ENCODE assay signal across 9 mouse cellular contexts in genomic region chr15:78405098-78405497, GRCm38 (mm10). TPM values are rescaled to one million over a fixed set of nuclear protein-coding genes. Genes with fewer than 3 reads are reported as not detected.
A peak's percentile ranks its signal among the peaks of the same experiment; 100 is the strongest.
DNase-seq lines count a peak whose midpoint lies in the region; ATAC-seq and TF ChIP-seq lines count a peak whose summit lies in the region.
"Had no signal": no experiment of that assay in that cellular context is flagged by ENCODE, and none has a peak within 500 bp of the region (broad histone marks: within the 10 kb centered on the region; RNA-seq: fewer than 3 reads in every experiment).

No protein-coding gene starts in this region.

- H3K4me1 ChIP-seq in kidney, embryonic 15.5 days = peaks cover 63% of the 10 kb centered on the region
- H3K4me1 ChIP-seq in cortical plate, adult 2 months (ENCODE audit: control insufficient read depth, insufficient read depth, low read length) = peaks cover 6% of the 10 kb centered on the region
- peaks cover 70% of the 10 kb centered on the region for H3K4me1 ChIP-seq in hindbrain, embryonic 13.5 days (replicated peaks)
- H3K4me1 ChIP-seq in midbrain, embryonic 14.5 days (ENCODE audit: control insufficient read depth, insufficient read depth, low read length) = peaks cover 15% of the 10 kb centered on the region; the same call in 1 of the 2 replicates

- no peak for DNase-seq in kidney, postnatal 14 days
- no peak for DNase-seq in midbrain, embryonic 14.5 days
- DNase-seq in adrenal gland, postnatal 36 days = no peak
- DNase-seq in T-cell, adult 2 months (ENCODE audit: low spot score) = no peak
- DNase-seq in gastrocnemius, postnatal 25 days = no peak

- 43% methylated on average over 11 of the region's 11 CpGs for WGBS in kidney, embryonic 15.5 days
- 55% methylated on average over 11 of the region's 11 CpGs for WGBS in hindbrain, embryonic 13.5 days
- WGBS in midbrain, embryonic 14.5 days = 54% methylated on average over 11 of the region's 11 CpGs

- H3K9me3 ChIP-seq in kidney, embryonic 15.5 days (replicated peaks) = no peaks in the 10 kb centered on the region
- H3K9me3 ChIP-seq in hindbrain, embryonic 13.5 days = no peaks in the 10 kb centered on the region
- no peaks in the 10 kb centered on the region for H3K9me3 ChIP-seq in midbrain, embryonic 14.5 days (ENCODE audit: control insufficient read depth, low read length)

- H3K9ac ChIP-seq in kidney, embryonic 15.5 days = peak overlapping the region; percentile 66
- peak overlapping the region; percentile 82 for H3K9ac ChIP-seq in hindbrain, embryonic 13.5 days
- peak overlapping the region; percentile 75; the same call in 1 of the 2 replicates for H3K9ac ChIP-seq in midbrain, embryonic 14.5 days (replicated peaks; ENCODE audit: low read length)

- no peak for TF ChIP-seq CTCF in cortical plate, adult 2 months (IDR thresholded peaks at IDR 0.05; ENCODE audit: extremely low read depth, insufficient read depth, low read length)

- H3K27ac ChIP-seq in kidney, embryonic 15.5 days = peak overlapping the region; percentile 99; the same call in 1 of the 2 replicates
- H3K27ac ChIP-seq in cortical plate, adult 2 months (ENCODE audit: insufficient read depth, low read length) = peak overlapping the region; percentile 11; the same call in 1 of the 2 replicates
- peak overlapping the region; percentile 92; the same call in 1 of the 2 replicates for H3K27ac ChIP-seq in hindbrain, embryonic 13.5 days
- no peak overlapping the region for H3K27ac ChIP-seq in midbrain, embryonic 14.5 days (replicated peaks; ENCODE audit: low read depth, low read length)

- H3K4me2 ChIP-seq in kidney, embryonic 15.5 days = peak overlapping the region; percentile 86
- H3K4me2 ChIP-seq in hindbrain, embryonic 13.5 days = peak overlapping the region; percentile 95
- peak overlapping the region; percentile 96 for H3K4me2 ChIP-seq in midbrain, embryonic 14.5 days (ENCODE audit: low read length)

- no peaks in the 10 kb centered on the region for H3K36me3 ChIP-seq in kidney, embryonic 15.5 days
- H3K36me3 ChIP-seq in hindbrain, embryonic 13.5 days = no peaks in the 10 kb centered on the region
- H3K36me3 ChIP-seq in midbrain, embryonic 14.5 days (ENCODE audit: control insufficient read depth, insufficient read depth, low read length) = no peaks in the 10 kb centered on the region

- H3K27me3 ChIP-seq in kidney, embryonic 15.5 days = peaks cover 24% of the 10 kb centered on the region
- peaks cover 26% of the 10 kb centered on the region for H3K27me3 ChIP-seq in hindbrain, embryonic 13.5 days
- H3K27me3 ChIP-seq in midbrain, embryonic 14.5 days (ENCODE audit: control insufficient read depth, insufficient read depth, low read length) = peaks cover 20% of the 10 kb centered on the region

- TF ChIP-seq POLR2A in cortical plate, adult 2 months (IDR thresholded peaks at IDR 0.05; ENCODE audit: extremely low read depth, insufficient read depth, low read length) = no peak

- peak overlapping the region; percentile 63 for H3K4me3 ChIP-seq in kidney, embryonic 15.5 days (replicated peaks)
- peak overlapping the region; percentile 68 for H3K4me3 ChIP-seq in cortical plate, adult 2 months (ENCODE audit: insufficient read depth, low read length)
- peak overlapping the region; percentile 63 for H3K4me3 ChIP-seq in hindbrain, embryonic 13.5 days
- H3K4me3 ChIP-seq in midbrain, embryonic 14.5 days (replicated peaks; ENCODE audit: low read depth, low read length) = peak overlapping the region; percentile 58

- no peak for ATAC-seq in kidney, embryonic 15.5 days (replicated peaks; ENCODE audit: low FRiP score)
- ATAC-seq in hindbrain, embryonic 13.5 days (ENCODE audit: low FRiP score) = no peak
- ATAC-seq in midbrain, embryonic 14.5 days (ENCODE audit: low FRiP score, low TSS enrichment) = no peak

RNA-seq across cellular contexts. Expression of gene Tst, which starts 0.6 kb away (rescaled TPM):
- polyA plus RNA-seq in kidney, embryonic 15.5 days (2015; fragmentation: Nextera tagmentation; extraction: Ambion mirVana) = 44.3 and 52.1 TPM in 2 replicates
- polyA plus RNA-seq in cortical plate, adult 2 months (2012; rRNA removed) = 65.7 and 67.6 TPM in 2 replicates
- polyA plus RNA-seq in hindbrain, embryonic 13.5 days (2015; fragmentation: Nextera tagmentation; extraction: Ambion mirVana) = 10.7 and 17.0 TPM in 2 replicates
- 11.8 and 15.2 TPM in 2 replicates for polyA plus RNA-seq in midbrain, embryonic 14.5 days (2014; fragmentation: Nextera tagmentation; extraction: Ambion mirVana)
- 100 to 1,000 TPM; 276 to 330 TPM for total RNA-seq in adrenal gland, postnatal 36 days (2021)
- total RNA-seq in gastrocnemius, postnatal 25 days (2021) = 10 to 100 TPM; 18.4 to 26.5 TPM

RNA-seq across cellular contexts. Expression of gene Mpst, which starts 1.1 kb away (rescaled TPM):
- polyA plus RNA-seq in kidney, embryonic 15.5 days (2015; fragmentation: Nextera tagmentation; extraction: Ambion mirVana) = 3.3 and 4.1 TPM in 2 replicates
- polyA plus RNA-seq in cortical plate, adult 2 months (2012; rRNA removed) = 66.7 and 72.9 TPM in 2 replicates
- polyA plus RNA-seq in hindbrain, embryonic 13.5 days (2015; fragmentation: Nextera tagmentation; extraction: Ambion mirVana) = 2.2 and 3.1 TPM in 2 replicates
- polyA plus RNA-seq in midbrain, embryonic 14.5 days (2014; fragmentation: Nextera tagmentation; extraction: Ambion mirVana) = 4.7 and 6.6 TPM in 2 replicates
- 10 to 100 TPM; 38.8 to 57.7 TPM for total RNA-seq in adrenal gland, postnatal 36 days (2021)
- total RNA-seq in gastrocnemius, postnatal 25 days (2021) = 10 to 100 TPM; 55.7 to 56.8 TPM

RNA-seq across cellular contexts. Expression of gene Tex33, which starts 9.4 kb away (rescaled TPM):
- not detected in 2 replicates for polyA plus RNA-seq in kidney, embryonic 15.5 days (2015; fragmentation: Nextera tagmentation; extraction: Ambion mirVana)
- polyA plus RNA-seq in cortical plate, adult 2 months (2012; rRNA removed) = not detected in 2 replicates
- not detected in 2 replicates for polyA plus RNA-seq in hindbrain, embryonic 13.5 days (2015; fragmentation: Nextera tagmentation; extraction: Ambion mirVana)
- polyA plus RNA-seq in midbrain, embryonic 14.5 days (2014; fragmentation: Nextera tagmentation; extraction: Ambion mirVana) = not detected in 2 replicates
- not detected for total RNA-seq in adrenal gland, postnatal 36 days (2021)
- total RNA-seq in gastrocnemius, postnatal 25 days (2021) = not detected
- total RNA-seq: gastrocnemius, adult 8-10 months had no signal

RNA-seq across cellular contexts. Expression of gene Kctd17, which starts 23.3 kb away (rescaled TPM):
- polyA plus RNA-seq in kidney, embryonic 15.5 days (2015; fragmentation: Nextera tagmentation; extraction: Ambion mirVana) = 40.0 and 45.8 TPM in 2 replicates
- polyA plus RNA-seq in cortical plate, adult 2 months (2012; rRNA removed) = 489 and 526 TPM in 2 replicates
- polyA plus RNA-seq in hindbrain, embryonic 13.5 days (2015; fragmentation: Nextera tagmentation; extraction: Ambion mirVana) = 114 and 116 TPM in 2 replicates
- polyA plus RNA-seq in midbrain, embryonic 14.5 days (2014; fragmentation: Nextera tagmentation; extraction: Ambion mirVana) = 120 and 154 TPM in 2 replicates
- 10 to 100 TPM; 78.2 to 96.3 TPM for total RNA-seq in adrenal gland, postnatal 36 days (2021)
- 10 to 100 TPM; 15.8 to 22.8 TPM for total RNA-seq in gastrocnemius, postnatal 25 days (2021)
